In the genomic region with DNA sequence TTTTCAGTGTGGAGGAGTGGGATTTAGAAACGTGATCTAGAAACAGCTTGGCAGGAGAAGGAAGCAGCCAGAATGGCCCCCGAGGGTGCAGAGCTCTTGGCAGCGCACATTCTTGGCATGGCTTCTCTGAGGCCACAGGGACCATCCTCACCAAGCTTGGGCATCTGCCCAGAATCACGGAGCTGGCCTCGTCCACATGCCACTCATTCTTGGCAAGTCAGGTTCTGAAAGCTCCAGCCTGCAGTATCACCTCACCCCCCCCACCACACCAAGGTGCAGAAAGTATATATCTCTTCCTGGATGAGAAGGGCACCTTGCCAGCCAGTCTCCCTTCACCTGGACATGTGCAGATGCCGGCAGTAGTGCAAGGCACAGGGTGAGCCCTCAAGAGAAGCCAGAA, we compare ENCODE assay signal across 9 mouse cellular contexts.
DNase-seq lines count a peak whose midpoint lies in the region; ATAC-seq and TF ChIP-seq lines count a peak whose summit lies in the region.
"Had no signal": no experiment of that assay in that cellular context is flagged by ENCODE, and none has a peak within 500 bp of the region (broad histone marks: within the 10 kb centered on the region; RNA-seq: fewer than 3 reads in every experiment).

No protein-coding gene starts in this region.

- H3K9me3 ChIP-seq in heart, embryonic 10.5 days: no peaks in the 10 kb centered on the region
- no peaks in the 10 kb centered on the region for H3K9me3 ChIP-seq in heart, postnatal 0 days (replicated peaks; ENCODE audit: control insufficient read depth, low read length)
- no peaks in the 10 kb centered on the region for H3K9me3 ChIP-seq in neural tube, embryonic 15.5 days (replicated peaks)
- 0 out of 2 replicates have a peak, but pooled peaks cover 2% of the 10 kb centered on the region for H3K9me3 ChIP-seq in liver, embryonic 11.5 days (ENCODE audit: control insufficient read depth, low read length)

- H3K27ac ChIP-seq in heart, embryonic 10.5 days: no peak overlapping the region
- no peak overlapping the region for H3K27ac ChIP-seq in heart, postnatal 0 days (ENCODE audit: low read depth)
- no peak overlapping the region for H3K27ac ChIP-seq in neural tube, embryonic 15.5 days (replicated peaks)
- no peak overlapping the region for H3K27ac ChIP-seq in liver, embryonic 11.5 days (ENCODE audit: low read depth, low read length)

- no peak overlapping the region for H3K4me3 ChIP-seq in heart, embryonic 10.5 days
- no peak overlapping the region for H3K4me3 ChIP-seq in heart, postnatal 0 days (ENCODE audit: low read depth, low read length)
- H3K4me3 ChIP-seq in neural tube, embryonic 15.5 days (replicated peaks): no peak overlapping the region
- no peak overlapping the region for H3K4me3 ChIP-seq in liver, embryonic 11.5 days (ENCODE audit: low read depth, low read length)
- H3K4me3 ChIP-seq: myocyte had no signal

- no peak overlapping the region for H3K4me2 ChIP-seq in heart, postnatal 0 days (ENCODE audit: low read depth, low read length)
- no peak overlapping the region for H3K4me2 ChIP-seq in neural tube, embryonic 15.5 days
- no peak overlapping the region for H3K4me2 ChIP-seq in liver, embryonic 11.5 days

- no peak overlapping the region for H3K9ac ChIP-seq in heart, postnatal 0 days (replicated peaks; ENCODE audit: low read depth, low read length)
- H3K9ac ChIP-seq in neural tube, embryonic 15.5 days (replicated peaks): no peak overlapping the region
- H3K9ac ChIP-seq in liver, embryonic 11.5 days (ENCODE audit: low read depth, low read length): no peak overlapping the region

- ATAC-seq in heart, postnatal 0 days (ENCODE audit: insufficient read depth, low read depth): peak; percentile 71
- 0 out of 2 replicates have a peak, but pooled peaks have one; percentile 38 for ATAC-seq in neural tube, embryonic 15.5 days (ENCODE audit: low FRiP score)
- no peak for ATAC-seq in liver, embryonic 11.5 days (replicated peaks; ENCODE audit: low FRiP score)

- H3K36me3 ChIP-seq in heart, embryonic 10.5 days: no peaks in the 10 kb centered on the region
- H3K36me3 ChIP-seq in heart, postnatal 0 days (replicated peaks; ENCODE audit: control insufficient read depth, insufficient read depth, low read length): no peaks in the 10 kb centered on the region
- no peaks in the 10 kb centered on the region for H3K36me3 ChIP-seq in neural tube, embryonic 15.5 days
- no peaks in the 10 kb centered on the region for H3K36me3 ChIP-seq in liver, embryonic 11.5 days (ENCODE audit: control insufficient read depth, insufficient read depth, low read length)

- peak; percentile 96 for DNase-seq in heart, adult 11 months
- DNase-seq in heart, embryonic 10.5 days (ENCODE audit: low spot score): no peak
- DNase-seq in urinary bladder, postnatal 14 days (ENCODE audit: low spot score): peak; percentile 49
- no peak for DNase-seq in urinary bladder, adult 18-20 months (ENCODE audit: low spot score in 2 of 2)
- peak; percentile 24 for DNase-seq in heart, postnatal 0 days (ENCODE audit: low spot score)
- no peak for DNase-seq in liver, embryonic 11.5 days (ENCODE audit: low spot score)
- no peak for DNase-seq in embryo, embryonic 10 days (ENCODE audit: low spot score)

- WGBS in heart, embryonic 10.5 days: 70% methylated on average over 6 of the region's 6 CpGs
- WGBS in heart, postnatal 0 days: 16% methylated on average over 6 of the region's 6 CpGs
- WGBS in neural tube, embryonic 15.5 days: 57% methylated on average over 6 of the region's 6 CpGs
- whole genome bisulfite sequencing in liver, embryonic 11.5 days: 71% methylated on average over 6 of the region's 6 CpGs

- TF ChIP-seq CTCF in heart, postnatal 0 days (IDR thresholded peaks at IDR 0.05; ENCODE audit: low read depth): no peak

- H3K27me3 ChIP-seq in heart, embryonic 10.5 days (ENCODE audit: insufficient read depth, poor library complexity, severe bottlenecking): no peaks in the 10 kb centered on the region
- no peaks in the 10 kb centered on the region for H3K27me3 ChIP-seq in heart, postnatal 0 days (ENCODE audit: control insufficient read depth, insufficient read depth, low read length)
- no peaks in the 10 kb centered on the region for H3K27me3 ChIP-seq in neural tube, embryonic 15.5 days (replicated peaks)
- no peaks in the 10 kb centered on the region for H3K27me3 ChIP-seq in liver, embryonic 11.5 days (replicated peaks; ENCODE audit: control insufficient read depth, insufficient read depth, low read length)

- no peaks in the 10 kb centered on the region for H3K4me1 ChIP-seq in heart, embryonic 10.5 days
- no peaks in the 10 kb centered on the region; the same call in 1 of the 2 replicates for H3K4me1 ChIP-seq in heart, postnatal 0 days (ENCODE audit: control insufficient read depth, insufficient read depth)
- H3K4me1 ChIP-seq in neural tube, embryonic 15.5 days: peaks cover 9% of the 10 kb centered on the region
- H3K4me1 ChIP-seq in liver, embryonic 11.5 days (replicated peaks; ENCODE audit: control insufficient read depth, insufficient read depth, low read length): no peaks in the 10 kb centered on the region

- no peak for TF ChIP-seq EP300 in heart, postnatal 0 days (IDR thresholded peaks at IDR 0.05; ENCODE audit: low read depth)

Comparison
In these comparisons a context has a peak if more than half of its experiments do, and no peak if none do; other contexts are left out.
1. DNase-seq: peak in heart, adult 11 months (single experiment), urinary bladder, postnatal 14 days (single experiment) and heart, postnatal 0 days (single experiment); none in heart, embryonic 10.5 days (single experiment), urinary bladder, adult 18-20 months (0 of 2), liver, embryonic 11.5 days (single experiment) and embryo, embryonic 10 days (single experiment).